Mouse (Mus musculus) hindlimb bud, embryonic 11.5 days (tissue): Measurements from ENCODE around the gene Ddx46.
"Not testable (repeated sequence)": the region's sequence is repeated elsewhere in the genome, so short reads cannot be mapped to it uniquely, and the experiment has no call there.

Experiments
- DNase-seq: peaks from one replicate; pipeline ENCODE4 v3.0.0-alpha.2; 2012; ENCODE audit warnings: low read depth, low spot score; ENCODE audit errors: extremely low spot score

Gene Ddx46

GRCm38 (mm10) chr13:55636185-55636983, 1.6 kb downstream of the Ddx46 start:
- DNase-seq: no peak

- peak; percentile 50 for DNase-seq
Observed at GRCm38 (mm10) chr13:55640480-55640879, 5.7 kb downstream of the Ddx46 start.

DNA sequence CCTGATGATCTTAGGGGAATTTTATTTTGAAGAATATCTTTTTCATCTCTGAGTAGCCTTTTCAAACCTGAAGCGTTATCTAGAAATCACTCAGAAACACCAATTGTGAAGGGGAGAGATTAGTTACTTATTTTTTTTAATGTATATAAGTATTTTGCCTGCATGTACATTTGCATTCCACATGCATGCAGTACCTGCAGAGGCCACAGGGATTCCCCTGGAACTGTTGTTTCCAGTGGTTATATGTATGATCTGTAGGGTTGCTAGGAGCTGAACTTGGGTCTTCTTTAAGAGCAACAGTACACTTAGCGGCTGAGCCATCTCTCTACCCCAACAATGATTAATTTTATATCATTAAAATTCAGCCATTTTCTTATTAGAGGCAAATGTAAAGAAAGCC, 9.7 kb downstream of the Ddx46 start:
- peak; percentile 22 for DNase-seq

DNA sequence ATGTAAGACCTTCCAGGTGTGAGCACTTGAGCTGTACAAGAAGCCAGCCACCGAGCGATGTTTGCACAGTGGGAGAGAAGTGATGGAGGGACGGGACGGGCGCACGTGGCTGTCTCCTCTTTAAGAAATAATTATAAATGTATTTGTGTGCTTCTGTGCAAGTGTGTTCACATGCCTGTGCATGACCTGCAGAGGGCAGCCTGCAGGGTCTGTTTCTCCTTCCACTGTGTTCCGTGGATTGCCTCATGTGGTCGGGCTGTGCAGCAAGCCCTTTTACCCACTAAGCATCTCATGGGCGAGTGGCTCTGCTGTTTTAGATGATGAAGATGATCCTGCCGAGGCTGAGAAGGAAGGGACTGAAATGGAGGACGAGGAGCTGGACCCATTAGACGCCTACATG, 15.3 kb downstream of the Ddx46 start:
- DNase-seq: no peak

GRCm38 (mm10) chr13:55650980-55651379, 16.2 kb downstream of the Ddx46 start:
- no peak for DNase-seq

DNA sequence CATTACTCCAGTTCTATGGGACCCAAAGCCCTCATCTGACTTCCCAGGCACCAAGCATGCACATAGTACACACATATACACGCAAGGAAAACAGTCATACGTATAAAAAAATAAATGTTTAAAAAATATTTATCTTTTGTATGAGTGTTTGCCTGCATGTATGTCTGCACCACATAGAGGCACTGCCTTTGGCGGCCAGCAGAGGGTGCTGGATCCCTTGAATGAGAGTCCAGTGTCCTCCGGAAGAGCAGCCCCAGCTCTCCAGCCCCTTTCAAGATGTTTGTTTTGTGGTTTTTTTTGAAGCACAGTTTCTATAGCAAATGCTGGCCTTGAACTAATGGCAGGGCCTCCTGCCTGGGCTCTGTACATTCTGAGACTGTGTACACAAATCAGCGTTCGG, 33.7 kb downstream of the Ddx46 start:
- no peak for DNase-seq

GRCm38 (mm10) chr13:55672711-55673110, 37.9 kb downstream of the Ddx46 start:
- no peak for DNase-seq

GRCm38 (mm10) chr13:55677364-55677763, 42.5 kb downstream of the Ddx46 start:
- DNase-seq: no peak

- no peak for DNase-seq
Observed at GRCm38 (mm10) chr13:55682201-55682600, 47.4 kb downstream of the Ddx46 start.

- no peak for DNase-seq
Observed at GRCm38 (mm10) chr13:55683581-55683980, 48.8 kb downstream of the Ddx46 start.

DNA sequence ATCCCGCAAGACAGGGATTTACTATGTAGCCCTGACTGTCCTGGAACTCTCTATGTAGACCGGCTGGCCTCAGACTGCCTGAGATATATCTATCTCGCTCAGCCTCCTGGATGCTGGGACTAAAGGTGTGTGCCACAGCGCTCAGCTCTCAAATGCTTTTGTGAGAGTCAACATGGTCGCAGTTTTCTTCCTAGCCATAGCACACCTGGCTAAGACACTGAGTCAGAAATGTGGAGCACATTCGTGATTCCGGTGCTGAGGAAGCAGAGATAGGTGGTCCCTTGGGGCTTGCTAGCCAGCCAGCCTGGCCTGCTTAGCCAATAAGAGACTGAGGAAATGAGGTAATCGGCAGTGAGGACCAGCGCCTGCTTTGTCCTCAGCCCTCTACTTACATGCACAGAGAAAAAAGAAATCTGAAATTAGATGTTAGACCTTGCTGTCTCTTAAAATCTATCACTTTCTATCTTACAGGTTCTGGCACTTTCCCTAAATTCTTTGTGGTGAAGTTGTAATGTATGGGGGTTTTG, 51.3 kb downstream of the Ddx46 start:
- no peak for DNase-seq

DNA sequence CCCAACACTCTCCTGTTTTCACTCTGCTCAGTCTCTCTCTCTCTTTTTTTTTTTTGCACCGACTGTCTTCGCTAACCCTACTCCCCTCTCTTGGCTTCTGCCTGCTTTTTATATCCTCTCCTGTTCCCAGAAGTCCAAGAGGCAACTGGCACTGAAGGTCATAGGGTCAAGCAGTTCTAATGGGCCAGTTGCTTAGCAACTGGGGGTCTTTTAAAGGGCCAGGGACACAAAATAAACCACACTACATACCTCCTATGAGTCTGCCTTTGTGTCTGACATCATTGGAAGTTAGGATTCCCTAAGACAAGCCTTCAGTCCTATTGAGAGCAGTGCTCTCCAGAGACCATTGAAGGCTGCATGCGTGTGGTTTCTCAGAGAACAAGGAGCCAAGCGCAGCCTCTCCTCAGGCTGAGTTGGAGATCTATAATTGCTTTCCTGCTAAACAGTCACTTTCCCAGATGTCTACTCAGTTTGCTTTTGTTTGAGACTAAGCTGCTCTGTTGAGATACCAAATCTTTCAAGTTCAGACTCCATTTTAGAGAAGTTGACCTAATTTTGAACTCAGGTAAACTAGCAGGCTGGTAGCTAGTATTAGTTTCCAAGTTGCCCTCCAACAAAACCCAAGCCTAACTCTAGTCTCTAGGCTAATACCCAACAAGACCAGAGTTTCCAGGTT, 53.2 kb downstream of the Ddx46 start:
- no peak for DNase-seq

GRCm38 (mm10) chr13:55692535-55693242, 57.9 kb downstream of the Ddx46 start, which contains the start of gene B230219D22Rik:
Gene B230219D22Rik, plus strand, starts transcription at chr13:55693124.
- peak; percentile 90 for DNase-seq

DNA sequence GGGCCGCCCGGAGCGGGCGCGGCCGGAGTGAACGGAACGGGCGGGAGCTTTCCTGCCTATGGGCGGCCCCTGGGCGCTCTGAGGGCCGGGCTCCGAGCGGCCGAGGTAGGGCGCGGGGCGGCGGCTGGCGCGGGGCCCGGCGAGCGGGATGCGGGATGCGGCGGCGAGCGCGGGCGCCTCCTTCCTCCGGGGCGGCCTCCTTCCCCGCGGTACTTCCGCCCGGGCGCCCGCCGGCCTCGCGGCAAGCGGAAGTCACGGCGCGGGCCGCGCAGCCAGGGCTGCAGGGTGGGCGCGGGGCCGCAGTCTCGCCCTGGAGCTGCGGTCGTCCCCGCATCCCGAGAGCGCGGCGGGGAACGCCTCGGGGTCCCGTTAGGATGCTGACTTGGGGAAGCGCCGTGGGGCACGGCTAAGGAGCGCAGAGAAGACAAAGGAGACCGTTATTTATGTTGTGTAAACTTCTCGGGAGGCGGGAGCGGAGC, 58.5 kb downstream of the Ddx46 start:
- DNase-seq: no peak

DNA sequence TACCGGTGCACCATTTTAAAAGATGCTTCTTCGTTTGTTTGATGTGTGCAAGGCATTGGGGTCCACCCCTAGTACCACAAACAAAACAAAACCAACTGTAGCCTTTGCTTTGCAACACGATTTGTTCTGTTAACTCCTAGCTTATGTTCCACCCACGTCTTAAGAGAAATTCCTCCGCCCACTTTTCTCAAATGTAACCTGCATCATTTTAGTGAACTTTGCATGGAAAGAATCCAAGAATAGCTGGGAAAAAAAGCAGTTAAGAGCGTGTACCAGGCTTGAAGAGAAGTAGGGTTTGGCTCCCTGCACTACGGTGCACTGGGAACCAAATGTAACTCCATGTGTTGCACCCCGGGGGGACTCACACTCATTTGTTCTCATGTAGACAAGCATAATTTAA, 59.3 kb downstream of the Ddx46 start:
- DNase-seq: no peak

DNA sequence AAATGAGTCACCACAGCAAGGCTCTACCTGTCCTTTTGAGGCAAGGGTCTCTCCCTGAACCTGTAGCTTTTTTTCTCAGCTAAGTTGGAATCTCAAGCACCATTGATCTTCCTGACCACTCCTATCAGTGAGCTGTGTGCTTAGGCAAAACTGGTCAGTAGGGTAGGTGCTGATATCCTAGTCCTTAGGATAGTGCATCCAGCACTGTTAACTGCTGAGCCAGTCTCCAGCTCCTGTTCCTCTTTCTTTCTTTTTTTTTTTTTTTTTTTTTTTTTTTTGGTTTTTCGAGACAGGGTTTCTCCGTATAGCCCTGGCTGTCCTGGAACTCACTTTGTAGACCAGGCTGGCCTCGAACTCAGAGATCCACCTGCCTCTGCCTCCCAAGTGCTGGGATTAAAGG, 61.2 kb downstream of the Ddx46 start:
- DNase-seq: not testable (repeated sequence)

DNA sequence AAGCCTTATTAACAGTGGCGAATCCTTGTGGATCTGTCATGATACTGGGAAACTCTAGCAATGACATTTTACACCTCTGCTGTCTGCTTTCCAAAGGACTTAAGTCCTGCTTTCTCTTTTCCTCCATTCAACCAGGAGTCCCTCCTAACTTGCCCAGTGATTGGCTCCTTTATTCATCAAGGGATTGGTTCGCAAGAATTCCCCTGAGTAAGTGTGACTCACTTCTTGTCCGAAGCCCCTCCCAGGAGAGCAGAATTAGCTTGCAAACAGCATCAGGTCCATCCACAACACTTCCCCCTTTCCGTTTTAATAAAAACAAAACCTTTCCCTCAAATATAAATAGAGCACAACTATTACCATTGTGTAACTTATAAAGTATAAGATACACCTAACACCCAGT, 69.5 kb downstream of the Ddx46 start:
- no peak for DNase-seq

GRCm38 (mm10) chr13:55712846-55713245, 78.0 kb downstream of the Ddx46 start:
- DNase-seq: no peak

- DNase-seq: peak; percentile 56
Observed at GRCm38 (mm10) chr13:55714501-55715166, 79.8 kb downstream of the Ddx46 start, which contains the start of gene Txndc15. Gene Txndc15, plus strand, starts transcription at chr13:55714650.

- DNase-seq: no peak
Observed at GRCm38 (mm10) chr13:55715167-55715512, 80.3 kb downstream of the Ddx46 start.
